Mouse (Mus musculus): ENCODE results near the gene Pecam1.
A peak's percentile ranks its signal among the peaks of the same experiment; 100 is the strongest.
"Not testable (repeated sequence)": the region's sequence is repeated elsewhere in the genome, so short reads cannot be mapped to it uniquely, and the experiment has no call there.

Gene Pecam1

DNA sequence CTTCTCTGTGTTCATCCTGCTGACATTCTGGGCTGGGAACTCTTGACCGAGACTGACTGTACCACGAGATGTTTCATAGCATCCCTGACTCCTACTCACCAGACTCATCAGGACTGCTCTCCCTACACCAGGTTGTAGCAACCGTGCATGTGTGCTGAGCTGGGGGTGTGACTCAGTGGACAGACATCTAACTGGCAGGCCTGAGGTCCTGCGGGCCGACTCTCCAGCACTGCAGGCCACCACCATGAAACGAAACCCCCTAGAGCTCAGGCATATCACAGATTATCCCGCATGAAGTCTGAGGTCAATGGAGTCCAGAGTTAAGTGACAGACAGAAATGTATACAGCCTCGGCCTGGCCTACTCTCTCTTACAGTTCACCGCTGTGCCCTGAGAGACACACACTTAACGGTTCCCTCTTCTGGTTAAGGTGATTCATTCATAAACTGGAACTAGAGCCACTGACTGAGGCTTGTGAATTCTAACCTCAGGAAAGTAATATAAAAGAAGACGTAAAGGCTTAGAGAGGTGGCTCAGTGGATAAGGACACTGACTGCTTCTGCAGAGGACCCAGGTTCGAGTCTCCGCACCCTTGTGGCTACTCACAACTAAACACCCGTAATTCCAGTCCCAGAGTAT, 83.8 kb downstream of the Pecam1 start:
- no peak for DNase-seq (ENCODE audit: low spot score)

GRCm38 (mm10) chr11:106665841-106666240, 84.6 kb downstream of the Pecam1 start:
- no peak for DNase-seq (ENCODE audit: low spot score)

DNA sequence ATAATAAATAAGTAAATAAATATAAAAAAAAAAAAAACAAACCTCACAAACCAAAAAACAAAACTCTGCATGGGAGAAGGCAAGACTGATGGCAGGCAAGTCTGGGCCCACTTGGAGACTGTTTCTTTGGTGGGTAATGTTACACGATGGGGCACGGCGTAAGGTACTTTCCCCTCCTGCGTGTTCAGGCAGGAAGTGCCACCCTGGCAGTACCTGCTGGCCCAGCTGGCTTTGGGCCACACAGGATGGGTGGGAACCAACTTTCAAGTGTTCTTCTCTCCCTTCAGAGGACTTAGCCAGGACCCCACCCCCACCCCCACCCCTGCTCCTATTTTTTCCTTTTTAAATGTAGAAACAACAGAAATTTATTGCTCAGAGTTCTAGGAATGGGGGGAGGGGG, 85.1 kb downstream of the Pecam1 start:
- peak; percentile 84 for DNase-seq (ENCODE audit: low spot score)

DNA sequence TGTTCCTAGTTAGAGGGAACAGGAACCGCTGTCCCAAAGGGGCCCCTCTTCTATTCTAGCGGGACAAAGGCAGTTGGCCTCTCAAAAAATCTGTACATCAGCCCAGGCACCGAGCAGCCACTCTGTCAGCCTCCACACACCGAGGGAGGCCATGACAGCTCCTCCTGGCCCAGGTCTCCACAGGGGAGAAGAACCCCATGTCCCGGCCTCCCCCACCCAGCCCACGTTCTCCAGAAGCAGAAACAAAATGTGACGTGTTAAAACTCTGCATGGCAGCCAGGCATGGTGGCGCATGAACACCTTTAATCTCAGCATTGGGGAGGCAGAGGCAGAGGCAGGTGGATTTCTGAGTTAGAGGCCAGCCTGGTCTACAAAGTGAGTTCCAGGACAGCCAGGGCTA, 85.7 kb downstream of the Pecam1 start:
- no peak for DNase-seq (ENCODE audit: low spot score)

DNA sequence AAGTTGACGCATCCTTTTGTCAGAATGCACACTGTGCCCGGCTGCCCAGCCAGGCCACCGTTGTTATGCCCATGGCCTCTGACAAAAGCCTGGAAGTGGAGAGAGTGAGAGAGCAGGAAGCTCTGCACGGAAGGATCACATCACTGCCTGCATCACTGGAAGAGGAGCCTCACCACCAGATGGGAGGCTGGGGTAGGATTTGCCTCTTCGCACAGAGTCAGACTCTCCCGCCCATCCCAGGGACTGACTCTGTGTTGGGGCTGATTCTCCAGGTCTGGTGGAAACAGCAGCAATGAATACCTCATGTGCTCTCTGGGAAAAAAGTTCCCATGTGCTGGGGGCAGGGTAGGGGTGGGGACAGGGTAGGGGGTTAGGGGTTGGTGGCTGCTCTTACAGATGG, 86.6 kb downstream of the Pecam1 start:
- no peak for DNase-seq (ENCODE audit: low spot score)

DNA sequence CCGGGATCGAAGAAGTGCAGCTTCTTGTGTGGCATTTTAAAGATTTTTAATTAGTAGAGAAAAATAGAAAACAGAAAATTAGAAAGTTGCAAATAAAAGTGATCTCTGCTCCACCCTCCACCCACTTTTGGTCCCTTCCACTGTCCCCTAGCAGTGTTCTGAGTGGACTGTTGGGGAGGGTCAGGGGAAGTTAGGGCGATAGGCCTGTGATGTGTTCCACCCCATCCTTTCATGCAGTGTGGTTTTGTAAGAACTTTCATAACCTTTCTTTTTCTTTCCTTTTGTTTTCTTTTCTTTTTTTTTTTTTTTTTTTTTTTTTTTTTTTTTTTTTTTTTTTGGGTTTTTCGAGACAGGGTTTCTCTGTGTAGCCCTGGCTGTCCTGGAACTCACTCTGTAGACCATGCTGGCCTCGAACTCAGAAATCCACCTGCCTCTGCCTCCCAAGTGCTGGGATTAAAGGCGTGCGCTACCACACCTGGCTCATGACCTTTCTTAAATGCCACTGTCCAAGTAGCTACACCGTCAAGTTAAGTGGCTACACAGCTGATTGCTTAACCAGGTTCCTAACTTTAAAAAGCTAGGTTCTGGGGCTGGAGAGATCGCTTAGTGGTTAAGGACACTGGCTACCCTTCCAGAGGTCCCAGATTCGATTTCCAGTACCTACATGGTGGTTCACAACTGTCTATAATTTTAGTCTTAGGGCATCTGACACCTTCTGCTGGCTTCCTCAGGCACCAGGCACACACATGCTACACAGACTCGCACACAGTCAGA, 87.6 kb downstream of the Pecam1 start:
- DNase-seq (ENCODE audit: low spot score): no peak

GRCm38 (mm10) chr11:106660453-106661081, 89.9 kb downstream of the Pecam1 start:
- DNase-seq (ENCODE audit: low spot score): no peak

GRCm38 (mm10) chr11:106659598-106660295, 90.7 kb downstream of the Pecam1 start:
- DNase-seq (ENCODE audit: low spot score): peak; percentile 70

GRCm38 (mm10) chr11:106658051-106658880, 92.2 kb downstream of the Pecam1 start:
- peak; percentile 91 for DNase-seq (ENCODE audit: low spot score)

DNA sequence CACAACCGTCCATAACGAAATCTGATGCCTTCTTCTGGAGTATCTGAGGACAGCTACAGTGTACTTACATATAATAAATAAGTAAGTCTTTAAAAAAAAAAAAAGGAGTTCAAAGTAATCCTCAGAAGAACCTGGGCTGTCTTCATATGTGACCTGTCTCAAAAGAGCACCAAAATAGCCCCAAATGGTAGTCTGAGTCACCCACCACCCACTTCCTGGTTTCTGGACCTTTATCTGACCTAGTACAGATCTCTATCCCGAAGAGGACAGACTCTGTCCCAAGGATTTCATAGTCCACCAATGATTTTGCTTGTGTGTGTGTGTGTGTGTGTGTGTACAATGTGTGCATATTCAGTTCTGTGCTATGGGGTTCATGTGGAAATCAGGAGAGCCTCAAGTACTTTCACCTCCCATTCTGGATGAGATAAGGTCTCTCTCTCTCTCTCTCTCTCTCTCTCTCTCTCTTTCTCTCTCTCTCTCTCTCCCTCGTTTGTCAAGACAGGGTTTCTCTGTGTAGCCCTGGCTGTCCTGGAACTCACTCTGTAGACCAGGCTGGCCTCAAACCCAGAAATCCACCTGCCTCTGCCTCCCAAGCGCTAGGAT, 93.4 kb downstream of the Pecam1 start:
- DNase-seq (ENCODE audit: low spot score): not testable (repeated sequence)

DNA sequence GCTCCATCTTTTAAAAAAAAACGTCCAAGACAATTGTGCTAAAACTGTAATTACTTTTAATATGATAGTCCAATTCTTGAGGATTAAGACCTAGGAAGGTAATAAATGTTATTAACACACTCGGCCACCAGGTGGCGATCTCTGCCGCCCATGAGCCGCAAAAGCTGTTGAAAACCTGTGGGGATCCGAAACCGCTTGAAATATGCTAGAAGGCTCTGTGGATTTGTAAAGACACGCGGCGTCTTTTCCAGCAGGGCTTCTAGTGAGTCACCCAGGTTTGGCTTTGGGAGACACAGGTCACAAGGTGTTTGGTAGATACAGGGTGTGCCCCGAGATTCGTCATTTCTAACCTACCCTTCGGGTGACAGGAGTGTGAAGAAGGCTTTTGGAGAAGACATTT, 102.1 kb downstream of the Pecam1 start:
- peak; percentile 82 for DNase-seq (ENCODE audit: low spot score)

DNA sequence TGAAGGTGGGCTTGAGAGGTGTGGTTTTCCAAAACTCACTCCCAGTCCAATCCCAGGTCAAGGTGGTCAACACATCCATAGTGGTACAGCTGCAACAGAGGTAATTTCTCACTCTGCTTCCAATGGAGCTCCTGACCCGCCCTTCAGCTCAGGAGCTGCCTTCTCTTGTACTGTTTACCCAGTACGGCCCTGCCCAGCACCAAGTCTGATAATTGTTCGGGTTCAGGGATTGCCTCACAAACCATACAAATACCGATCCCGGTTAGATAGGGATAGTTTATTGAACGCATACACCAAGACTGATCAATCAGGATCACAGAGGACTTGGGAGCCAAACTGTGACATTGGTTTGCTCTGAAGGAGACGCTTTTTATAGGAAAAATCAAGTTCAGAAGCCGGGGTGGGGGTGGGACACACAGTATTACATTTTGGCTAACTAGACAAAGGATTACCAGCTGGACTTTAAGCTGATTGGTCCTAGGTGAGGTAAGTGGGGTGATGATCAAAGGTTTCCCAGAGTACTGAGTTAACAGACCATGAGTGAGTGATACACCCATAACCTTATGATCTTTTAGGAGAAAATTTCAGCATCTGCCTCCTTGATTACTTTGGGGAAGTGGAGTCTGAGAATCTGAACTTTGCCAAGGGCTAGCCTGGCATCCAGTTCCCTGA, 107.3 kb downstream of the Pecam1 start:
- DNase-seq (ENCODE audit: low spot score): no peak

- no peak for DNase-seq (ENCODE audit: low spot score)
These were observed 108.8 kb downstream of the Pecam1 start for GRCm38 (mm10) chr11:106641580-106641979.

GRCm38 (mm10) chr11:106640059-106640458, 110.4 kb downstream of the Pecam1 start:
- DNase-seq (ENCODE audit: low spot score): no peak

DNA sequence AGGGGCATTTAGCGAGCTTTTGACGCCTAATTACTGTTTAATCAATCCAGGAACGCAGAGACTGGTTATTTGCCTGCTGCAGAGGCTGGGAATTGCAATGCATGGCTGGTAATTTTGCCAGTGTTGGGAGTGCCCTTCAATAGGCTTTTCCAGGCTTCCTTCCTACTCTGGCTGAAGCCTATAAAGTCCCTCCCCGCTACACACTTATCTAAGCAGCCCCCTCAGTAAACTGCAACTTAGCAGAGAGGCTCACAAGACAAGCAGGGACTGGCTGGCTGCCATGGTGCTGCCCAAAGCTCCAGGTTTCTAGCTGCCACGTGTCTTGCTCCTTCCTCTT, 111.1 kb downstream of the Pecam1 start:
- DNase-seq (ENCODE audit: low spot score): no peak

DNA sequence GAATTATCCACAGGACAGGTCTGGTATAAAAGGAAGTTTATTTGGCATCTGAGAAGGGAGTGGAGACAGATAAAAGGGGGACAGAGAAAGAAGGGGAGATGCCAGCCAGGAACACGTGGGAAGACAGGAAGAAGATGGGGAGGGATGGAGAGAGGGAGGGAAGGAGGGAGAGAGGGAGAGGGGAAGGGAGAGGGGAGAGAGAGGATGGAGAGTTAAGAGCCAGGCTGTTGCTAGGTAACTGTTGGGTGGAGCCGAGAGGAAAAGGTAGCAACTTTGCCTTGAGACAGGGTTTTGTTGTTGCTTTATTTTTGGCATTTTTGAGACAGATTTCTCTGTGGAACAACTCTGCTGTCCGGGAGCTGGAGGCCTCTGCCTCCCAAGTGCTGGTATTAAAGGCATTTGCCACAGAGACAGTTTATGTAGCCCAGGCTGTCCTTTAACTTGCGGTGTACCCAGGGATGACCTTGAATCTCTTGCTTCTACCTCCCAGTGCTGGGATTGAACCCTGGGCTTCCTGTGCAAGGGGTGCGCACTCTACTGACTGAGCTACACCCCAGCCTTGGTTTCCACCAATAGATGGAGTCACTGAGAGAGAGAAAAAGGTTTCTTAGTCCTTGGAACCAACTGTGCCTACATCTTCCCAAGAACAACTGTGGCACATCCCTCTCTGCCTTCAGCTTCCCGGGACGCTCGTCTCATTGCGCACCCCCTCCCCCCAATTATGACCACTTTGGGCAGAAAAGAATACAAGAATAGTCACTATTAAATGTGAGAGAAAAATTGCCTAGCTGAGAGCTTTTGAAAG, 111.7 kb downstream of the Pecam1 start:
- no peak for DNase-seq (ENCODE audit: low spot score)

DNA sequence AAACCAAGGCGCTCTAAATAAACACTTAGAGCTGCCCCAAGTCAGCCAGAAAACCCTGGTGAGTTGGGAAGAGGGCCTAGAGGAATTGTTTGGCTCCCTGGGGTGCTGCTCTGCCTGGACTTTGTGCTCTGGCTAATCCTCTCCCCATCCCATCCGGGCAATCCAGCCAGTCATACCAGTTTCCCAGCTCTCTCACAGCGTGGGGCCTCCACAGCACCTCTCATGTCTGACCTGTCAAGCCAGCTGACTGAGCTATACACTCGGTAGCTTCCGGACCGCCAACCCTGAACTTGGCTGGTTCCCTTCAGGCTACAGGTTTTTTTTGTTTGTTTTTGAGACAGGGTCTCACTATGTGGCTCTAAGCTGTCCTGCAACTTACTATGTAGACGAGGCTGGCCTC, 112.7 kb downstream of the Pecam1 start:
- DNase-seq (ENCODE audit: low spot score): peak; percentile 49

GRCm38 (mm10) chr11:106635946-106636345, 114.5 kb downstream of the Pecam1 start:
- no peak for DNase-seq (ENCODE audit: low spot score)

DNA sequence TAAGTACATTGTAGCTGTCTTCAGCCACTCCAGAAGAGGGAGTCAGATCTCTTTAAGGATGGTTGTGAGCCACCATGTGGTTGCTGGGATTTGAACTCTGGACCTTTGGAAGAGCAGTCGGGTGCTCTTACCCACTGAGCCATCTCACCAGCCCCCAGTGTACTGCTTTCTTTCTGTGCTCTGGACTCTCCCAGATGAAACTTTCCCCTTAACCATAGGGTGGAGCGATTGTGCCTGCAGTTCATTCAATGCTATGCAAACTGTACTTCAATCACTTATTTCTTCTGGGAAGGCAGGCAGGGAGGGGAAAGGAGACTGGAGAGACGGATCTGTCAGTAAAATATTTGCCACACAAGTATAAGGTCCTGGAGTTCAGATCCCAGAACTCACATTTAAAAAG, 116.3 kb downstream of the Pecam1 start:
- DNase-seq (ENCODE audit: low spot score): not testable (repeated sequence)

- no peak for DNase-seq (ENCODE audit: low spot score)
These were observed 117.0 kb downstream of the Pecam1 start for GRCm38 (mm10) chr11:106633456-106633855.
